ENCODE assay signal across 8 mouse cellular contexts in genomic region chr16:77028687-77029417, GRCm38 (mm10). TPM values are rescaled to one million over a fixed set of nuclear protein-coding genes. Genes with fewer than 3 reads are reported as not detected.
DNase-seq lines count a peak whose midpoint lies in the region; ATAC-seq lines count a peak whose summit lies in the region.

No protein-coding gene starts in this region.

- peak; percentile 58 for DNase-seq in cerebellum, adult 11 months
- peak; percentile 96 for DNase-seq in heart, adult 11 months
- peak; percentile 50 for DNase-seq in kidney, adult 9 months
- DNase-seq in spleen, postnatal 14 days (ENCODE audit: low spot score in 2 of 2): no peak

- H3K4me1 ChIP-seq in megakaryocyte, embryonic 14.5 days: peaks cover 76% of the 10 kb centered on the region
- peaks cover 65% of the 10 kb centered on the region for H3K4me1 ChIP-seq in liver, embryonic 16.5 days (ENCODE audit: control insufficient read depth, low read depth, low read length)
- H3K4me1 ChIP-seq in stomach, embryonic 15.5 days: peaks cover 23% of the 10 kb centered on the region

- peak overlapping the region; percentile 81 for H3K4me2 ChIP-seq in liver, embryonic 16.5 days (ENCODE audit: low read depth, low read length)
- peak overlapping the region; percentile 43 for H3K4me2 ChIP-seq in stomach, embryonic 15.5 days

- H3K27me3 ChIP-seq in megakaryocyte, embryonic 14.5 days (replicated peaks): no peaks in the 10 kb centered on the region
- H3K27me3 ChIP-seq in liver, embryonic 16.5 days (ENCODE audit: control insufficient read depth, insufficient read depth, low read depth, low read length): no peaks in the 10 kb centered on the region
- no peaks in the 10 kb centered on the region for H3K27me3 ChIP-seq in stomach, embryonic 15.5 days (replicated peaks)

- peaks cover 62% of the 10 kb centered on the region for H3K36me3 ChIP-seq in megakaryocyte, embryonic 14.5 days (replicated peaks; ENCODE audit: low read length)
- peaks cover 13% of the 10 kb centered on the region for H3K36me3 ChIP-seq in liver, embryonic 16.5 days (ENCODE audit: control insufficient read depth, insufficient read depth)
- H3K36me3 ChIP-seq in stomach, embryonic 15.5 days: peaks cover 12% of the 10 kb centered on the region

- H3K9me3 ChIP-seq in megakaryocyte, embryonic 14.5 days: 0 out of 2 replicates have a peak, but pooled peaks cover 3% of the 10 kb centered on the region
- H3K9me3 ChIP-seq in liver, embryonic 16.5 days (replicated peaks; ENCODE audit: control insufficient read depth, low read length): no peaks in the 10 kb centered on the region
- H3K9me3 ChIP-seq in stomach, embryonic 15.5 days: no peaks in the 10 kb centered on the region

- peak overlapping the region; percentile 60 for H3K9ac ChIP-seq in liver, embryonic 16.5 days (ENCODE audit: low read depth, low read length)
- H3K9ac ChIP-seq in stomach, embryonic 15.5 days: no peak overlapping the region

- peak overlapping the region; percentile 100 for H3K27ac ChIP-seq in liver, embryonic 16.5 days (ENCODE audit: low read length)
- H3K27ac ChIP-seq in stomach, embryonic 15.5 days: peak overlapping the region; percentile 41; the same call in 1 of the 2 replicates

- WGBS in liver, embryonic 16.5 days (ENCODE audit: insufficient replicate concordance): 14% methylated on average over 10 of the region's 10 CpGs
- 47% methylated on average over 10 of the region's 10 CpGs for WGBS in stomach, embryonic 15.5 days

- peak overlapping the region; percentile 77 for H3K4me3 ChIP-seq in megakaryocyte, embryonic 14.5 days (replicated peaks)
- H3K4me3 ChIP-seq in liver, embryonic 16.5 days (ENCODE audit: low read depth, low read length): peak overlapping the region; percentile 56
- H3K4me3 ChIP-seq in stomach, embryonic 15.5 days (replicated peaks): no peak overlapping the region; the same call in 1 of the 2 replicates

- no peak for ATAC-seq in megakaryocyte, adult 5-6 weeks (ENCODE audit: poor library complexity, severe bottlenecking)
- peak; percentile 31 for ATAC-seq in liver, embryonic 16.5 days (ENCODE audit: low read depth)
- ATAC-seq in stomach, embryonic 15.5 days (ENCODE audit: insufficient read depth, low FRiP score, low read depth): peak; percentile 47; the same call in 1 of the 2 replicates

RNA-seq across cellular contexts. Expression of gene Usp25, which starts 15.3 kb away (rescaled TPM):
- 2.1 and 9.6 TPM in 2 replicates for polyA plus RNA-seq in megakaryocyte, embryonic 14.5 days (2012; ENCODE audit: insufficient read depth, low replicate concordance)
- total RNA-seq in megakaryocyte, adult 5-6 weeks (2015): 147 and 155 TPM in 2 replicates
- total RNA-seq in megakaryocyte, adult 5-6 weeks (2017): 160 and 174 TPM in 2 replicates
- polyA plus RNA-seq in liver, embryonic 16.5 days (2015; fragmentation: Nextera tagmentation; extraction: Ambion mirVana): 18.3 and 25.5 TPM in 2 replicates
- 25.4 and 27.9 TPM in 2 replicates for polyA plus RNA-seq in stomach, embryonic 15.5 days (2015; fragmentation: Nextera tagmentation; extraction: Ambion mirVana)

Comparison
In these comparisons a context has a peak if more than half of its experiments do, and no peak if none do; other contexts are left out.
1. DNase-seq: peak in cerebellum, adult 11 months (single experiment), heart, adult 11 months (single experiment) and kidney, adult 9 months (single experiment); none in spleen, postnatal 14 days (0 of 2).